Mouse (Mus musculus): ENCODE data around the gene Kif19a.

Gene Kif19a

DNA sequence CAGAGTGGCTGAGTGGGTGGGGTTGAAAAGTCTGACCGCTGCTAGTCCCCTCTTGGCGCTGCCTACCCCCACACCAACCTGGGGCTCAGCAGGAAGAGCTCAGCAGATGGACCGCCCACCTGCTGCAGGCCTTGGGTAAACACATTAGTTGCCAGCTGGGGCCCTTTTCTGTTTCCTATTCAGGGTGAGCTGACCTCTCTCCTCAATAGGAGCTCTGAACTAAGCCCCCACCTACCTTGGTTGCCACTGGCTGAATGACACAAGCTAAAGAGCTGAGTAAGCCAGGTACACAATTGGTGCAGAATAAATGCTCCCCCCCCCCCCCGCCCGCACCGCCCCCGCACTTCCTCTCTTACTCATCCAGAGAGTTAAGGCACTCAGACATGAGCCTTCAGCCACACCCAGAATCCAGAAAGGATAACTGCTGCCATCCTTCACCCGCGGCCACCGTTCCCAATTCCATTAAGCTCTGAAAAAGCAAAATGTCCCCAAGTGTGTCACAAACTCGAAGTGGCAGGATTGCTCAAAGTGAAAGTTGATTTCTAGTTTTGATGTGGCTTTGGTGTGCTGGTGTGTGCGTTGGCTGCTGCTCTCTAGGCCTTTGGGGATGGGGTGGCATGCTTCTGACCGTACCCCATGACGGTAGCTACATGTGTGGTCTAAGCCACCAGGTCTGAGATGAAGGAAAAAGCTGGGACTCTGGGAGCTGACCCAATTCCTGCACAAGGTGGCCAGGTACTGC lies 42.7 kb downstream of the Kif19a start:
- DNase-seq (ENCODE audit: low spot score): no peak

- no peak for DNase-seq (ENCODE audit: low spot score)
Measured at GRCm38 (mm10) chr11:114809371-114809770, 44.2 kb downstream of the Kif19a start.

GRCm38 (mm10) chr11:114810344-114810743 lies 45.2 kb downstream of the Kif19a start:
- no peak for DNase-seq (ENCODE audit: low spot score)

- DNase-seq (ENCODE audit: low spot score): peak; percentile 87
Measured at GRCm38 (mm10) chr11:114812731-114813240, 47.6 kb downstream of the Kif19a start.

DNA sequence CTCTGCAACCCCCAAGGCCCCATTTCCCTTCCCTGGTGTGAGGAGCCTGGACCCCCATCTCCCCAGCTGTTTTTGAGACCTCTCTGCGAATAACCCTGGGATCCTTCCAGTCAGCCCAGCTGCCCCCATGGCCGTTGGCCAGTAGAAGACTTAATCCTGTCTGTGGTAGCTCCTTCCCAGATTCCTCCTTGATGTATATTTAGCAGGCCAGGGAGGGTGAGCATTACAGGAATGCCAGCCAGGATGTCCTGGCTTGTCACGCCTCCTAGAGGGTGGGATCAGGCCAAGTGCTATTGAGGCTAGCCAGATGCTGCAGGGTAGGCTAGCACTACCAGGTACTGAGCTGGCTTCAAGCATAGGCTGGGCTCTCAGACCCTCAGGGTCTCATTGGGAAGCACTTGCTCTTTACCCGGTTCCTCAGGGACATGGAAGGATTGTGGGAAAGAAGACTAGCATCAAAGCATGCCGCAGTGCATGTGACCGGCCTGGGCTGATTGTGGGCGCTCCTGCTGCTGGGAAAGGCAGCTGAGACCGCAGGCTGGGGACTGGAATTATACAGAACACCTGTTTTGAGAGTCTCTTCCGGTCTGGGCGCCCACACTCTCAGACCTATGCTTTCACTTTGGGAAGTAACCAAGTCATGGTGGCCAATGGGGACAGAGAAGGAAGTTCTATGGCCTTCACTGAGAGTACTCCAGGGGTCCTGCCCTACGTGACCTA lies 49.8 kb downstream of the Kif19a start:
- DNase-seq (ENCODE audit: low spot score): no peak

DNA sequence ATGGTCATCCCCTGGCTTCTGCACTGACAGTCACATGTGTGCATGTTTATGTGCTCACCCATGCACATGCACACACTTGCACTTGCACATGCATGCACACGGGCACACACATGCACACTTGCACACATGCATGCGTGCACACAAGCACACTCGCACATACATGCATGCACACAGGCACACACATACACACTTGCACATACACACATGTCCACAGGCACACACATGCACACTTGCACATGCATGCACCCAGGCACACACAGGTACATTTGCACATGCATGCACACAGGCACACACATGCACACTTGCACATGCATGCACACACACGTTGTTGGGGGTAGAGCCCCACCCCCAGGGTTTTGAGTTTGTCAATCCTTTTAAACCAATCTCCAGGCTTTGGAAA lies 51.7 kb downstream of the Kif19a start:
- DNase-seq (ENCODE audit: low spot score): no peak

GRCm38 (mm10) chr11:114818185-114818584 lies 53.0 kb downstream of the Kif19a start:
- DNase-seq (ENCODE audit: low spot score): no peak

DNA sequence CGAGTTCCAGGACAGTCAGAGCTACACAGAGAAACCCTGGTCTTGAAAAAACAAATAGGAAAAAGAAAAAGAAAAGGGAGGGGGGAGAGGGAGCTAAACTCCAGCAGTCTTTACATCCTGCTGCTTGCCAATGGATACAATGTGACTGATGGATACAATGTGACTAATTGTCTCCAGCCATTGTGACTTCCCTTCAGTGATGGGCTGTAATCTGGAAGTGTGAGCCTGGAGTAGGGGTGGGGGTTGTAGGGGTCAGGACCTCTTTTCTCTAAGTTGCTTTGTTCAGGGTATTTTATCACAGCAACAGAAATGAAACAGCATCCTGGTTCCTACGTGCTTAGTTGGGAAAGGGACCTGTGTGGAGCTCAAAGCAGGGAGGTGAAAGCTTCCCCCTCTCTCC lies 53.9 kb downstream of the Kif19a start:
- DNase-seq (ENCODE audit: low spot score): no peak

DNA sequence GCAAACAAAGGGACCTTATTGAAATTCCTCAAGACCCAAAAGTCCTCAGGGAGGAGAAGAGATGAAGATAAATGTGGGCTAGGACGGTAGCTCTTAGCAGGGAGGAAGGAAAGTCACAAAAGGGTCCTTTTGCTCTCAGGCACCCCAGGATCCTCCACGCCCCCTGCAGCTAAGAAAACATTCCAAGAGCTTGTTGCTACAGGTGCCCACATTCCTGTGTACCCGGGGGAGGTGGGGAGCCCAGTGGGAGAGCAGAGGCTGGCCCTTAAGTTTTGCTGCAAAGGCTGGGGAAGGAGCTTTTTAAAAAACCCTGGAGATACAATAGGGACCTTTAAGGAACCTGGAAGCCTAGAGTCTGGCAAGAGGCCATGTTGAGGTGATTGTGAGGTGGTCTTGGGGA lies 55.3 kb downstream of the Kif19a start:
- DNase-seq (ENCODE audit: low spot score): no peak

- DNase-seq (ENCODE audit: low spot score): no peak
Measured at GRCm38 (mm10) chr11:114821325-114821724, 56.1 kb downstream of the Kif19a start.

DNA sequence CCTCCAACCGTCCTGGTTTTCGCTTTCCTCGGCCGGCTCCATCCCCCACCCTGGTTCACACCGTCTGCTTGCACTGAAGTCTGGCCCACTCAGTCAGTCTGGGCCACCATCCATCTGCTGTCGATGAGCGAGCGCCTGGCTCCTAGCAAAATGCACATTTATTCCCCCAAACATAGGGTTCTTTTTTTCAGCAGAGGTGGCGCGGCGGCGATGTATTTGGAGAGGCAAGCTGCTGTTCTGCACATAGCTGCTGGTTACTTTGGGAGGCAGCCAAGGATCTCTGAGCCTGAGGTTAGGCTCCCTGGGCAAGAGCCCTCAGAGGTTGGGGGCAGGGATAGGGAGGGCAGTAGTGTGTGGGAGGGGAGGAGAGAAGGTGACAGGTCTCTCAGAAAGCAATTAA lies 57.5 kb downstream of the Kif19a start:
- no peak for DNase-seq (ENCODE audit: low spot score)

DNA sequence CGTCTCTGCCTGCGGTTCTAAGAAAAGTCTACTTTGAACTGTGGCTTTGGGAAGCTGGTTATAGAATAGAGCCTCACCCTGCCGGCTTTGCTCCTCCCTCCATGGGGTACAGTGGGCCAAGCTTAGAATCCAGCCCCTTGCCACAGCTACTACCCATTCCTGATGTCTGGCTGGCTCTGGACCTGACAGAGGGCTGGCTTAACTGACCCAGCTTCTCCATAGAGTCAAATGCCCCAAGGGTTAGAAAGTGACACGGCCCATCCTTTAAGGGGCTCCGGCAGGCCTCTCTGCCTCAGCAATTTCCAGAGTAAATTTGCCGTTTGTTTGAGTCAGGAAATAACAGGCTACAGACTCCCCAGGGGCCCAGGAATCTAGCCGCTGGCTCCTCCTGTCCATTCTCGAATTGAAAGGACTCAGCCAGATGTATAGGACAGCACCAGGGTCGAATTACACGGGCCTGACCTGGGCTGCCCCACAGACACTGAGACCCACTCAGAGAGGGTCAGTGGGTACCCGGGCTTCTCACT lies 58.1 kb downstream of the Kif19a start:
- no peak for DNase-seq (ENCODE audit: low spot score)

- no peak for DNase-seq (ENCODE audit: low spot score)
Measured at GRCm38 (mm10) chr11:114826686-114827085, 61.5 kb downstream of the Kif19a start.

DNA sequence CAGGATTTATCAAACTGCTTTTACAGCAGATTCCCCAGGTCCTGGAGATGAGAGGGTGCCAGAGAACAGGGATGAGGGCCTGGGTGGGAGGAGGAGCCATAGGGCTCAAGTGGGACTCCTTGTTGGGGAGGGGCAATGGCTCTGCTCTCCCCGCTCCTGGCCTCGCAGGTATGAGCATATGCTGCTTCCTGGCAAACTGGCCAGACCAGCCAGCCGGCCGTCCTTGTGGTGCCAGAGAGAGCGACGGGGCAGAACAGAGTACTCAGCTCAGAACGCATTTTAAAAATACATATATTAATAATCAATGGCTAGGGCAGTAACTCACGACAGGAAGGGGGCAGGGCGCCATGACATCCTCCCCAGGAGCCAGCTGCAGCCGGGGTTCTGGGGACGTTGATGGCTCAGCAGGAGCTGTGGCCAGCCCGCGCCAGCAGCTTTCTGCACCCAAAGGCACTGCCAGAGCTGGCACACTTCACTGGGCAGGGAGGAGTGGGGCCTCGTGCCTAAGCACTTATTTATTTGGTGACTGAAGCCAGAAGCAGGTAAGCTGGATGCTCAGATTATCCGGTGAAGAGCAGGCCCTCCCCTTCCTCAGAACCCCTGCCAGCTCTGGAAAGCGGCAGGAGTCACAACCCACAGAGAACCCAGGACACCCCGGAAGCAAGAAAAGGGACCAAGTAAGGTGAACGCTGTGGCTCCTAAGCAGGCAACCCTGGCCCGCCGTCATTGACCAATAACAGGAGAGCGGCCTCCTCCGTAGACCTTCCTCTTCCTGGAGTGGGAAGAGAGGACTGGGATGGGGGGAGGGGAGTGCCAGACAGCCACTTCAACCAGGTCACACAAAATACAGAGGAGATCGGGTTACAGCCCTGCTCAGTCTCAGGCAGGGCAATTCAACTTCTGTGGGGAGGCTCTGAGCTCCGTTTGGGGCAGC lies 64.6 kb downstream of the Kif19a start:
- no peak for DNase-seq (ENCODE audit: low spot score)

GRCm38 (mm10) chr11:114830433-114830773 lies 65.2 kb downstream of the Kif19a start:
- DNase-seq (ENCODE audit: low spot score): no peak

GRCm38 (mm10) chr11:114833166-114833565 lies 68.0 kb downstream of the Kif19a start:
- no peak for DNase-seq (ENCODE audit: low spot score)

Measured in urinary bladder, postnatal 10 days (tissue).